Mouse (Mus musculus): Measurements from ENCODE around the gene Fam19a4. TPM values are rescaled to one million over a fixed set of nuclear protein-coding genes. Genes with fewer than 3 reads are reported as not detected.

Gene Fam19a4
- total and polyA plus RNA-seq, 2 experiments from 2014 or later: not detected

GRCm38 (mm10) chr6:97006513-97007094 is 53.6 kb downstream of the Fam19a4 start:
- H3K4me1 ChIP-seq (ENCODE audit: control insufficient read depth, insufficient read depth): no peaks in the 10 kb centered on the region
- H3K9ac ChIP-seq (replicated peaks; ENCODE audit: low read depth, low read length): no peak overlapping the region
- DNase-seq (ENCODE audit: low spot score) (peak; percentile 52), ATAC-seq (ENCODE audit: insufficient read depth, low read depth) (no peak)
- H3K27ac ChIP-seq (ENCODE audit: low read depth): no peak overlapping the region
- 31% methylated on average over 8 of the region's 8 CpGs for WGBS
- TF ChIP-seq CTCF (IDR thresholded peaks at IDR 0.05; ENCODE audit: low read depth) (peak; percentile 92), EP300 (IDR thresholded peaks at IDR 0.05; ENCODE audit: low read depth) (no peak)
- H3K4me3 ChIP-seq (ENCODE audit: low read depth, low read length): no peak overlapping the region
- H3K4me2 ChIP-seq (ENCODE audit: low read depth, low read length): no peak overlapping the region
- H3K9me3 ChIP-seq (replicated peaks; ENCODE audit: control insufficient read depth, low read length): no peaks in the 10 kb centered on the region
- no peaks in the 10 kb centered on the region for H3K36me3 ChIP-seq (replicated peaks; ENCODE audit: control insufficient read depth, insufficient read depth, low read length)
- H3K27me3 ChIP-seq (ENCODE audit: control insufficient read depth, insufficient read depth, low read length): 0 out of 2 replicates have a peak, but pooled peaks cover 9% of the 10 kb centered on the region

GRCm38 (mm10) chr6:97005038-97005437 is 55.2 kb downstream of the Fam19a4 start:
- no peak overlapping the region for H3K9ac ChIP-seq (replicated peaks; ENCODE audit: low read depth, low read length)
- TF ChIP-seq CTCF (IDR thresholded peaks at IDR 0.05; ENCODE audit: low read depth): peak; percentile 75
- no peak for TF ChIP-seq EP300 (IDR thresholded peaks at IDR 0.05; ENCODE audit: low read depth)
- H3K4me2 ChIP-seq (ENCODE audit: low read depth, low read length): peak overlapping the region; percentile 18; the same call in 1 of the 2 replicates
- no peak for ATAC-seq (ENCODE audit: insufficient read depth, low read depth)
- H3K27me3 ChIP-seq (ENCODE audit: control insufficient read depth, insufficient read depth, low read length): 0 out of 2 replicates have a peak, but pooled peaks cover 9% of the 10 kb centered on the region
- 12% methylated on average over 11 of the region's 11 CpGs for WGBS
- H3K4me1 ChIP-seq (ENCODE audit: control insufficient read depth, insufficient read depth): no peaks in the 10 kb centered on the region
- H3K4me3 ChIP-seq (ENCODE audit: low read depth, low read length): no peak overlapping the region
- no peak for DNase-seq (ENCODE audit: low spot score)
- no peaks in the 10 kb centered on the region for H3K9me3 ChIP-seq (replicated peaks; ENCODE audit: control insufficient read depth, low read length)
- H3K27ac ChIP-seq (ENCODE audit: low read depth): no peak overlapping the region
- no peaks in the 10 kb centered on the region for H3K36me3 ChIP-seq (replicated peaks; ENCODE audit: control insufficient read depth, insufficient read depth, low read length)

- ATAC-seq (ENCODE audit: insufficient read depth, low read depth): no peak
- H3K4me1 ChIP-seq (ENCODE audit: control insufficient read depth, insufficient read depth): no peaks in the 10 kb centered on the region
- 80% methylated on average over 7 of the region's 7 CpGs for WGBS
These were observed 64.6 kb downstream of the Fam19a4 start for GRCm38 (mm10) chr6:96995556-96996159.

GRCm38 (mm10) chr6:96991741-96992140 is 68.5 kb downstream of the Fam19a4 start:
- no peak overlapping the region for H3K27ac ChIP-seq (ENCODE audit: low read depth)
- H3K4me1 ChIP-seq (ENCODE audit: control insufficient read depth, insufficient read depth): no peaks in the 10 kb centered on the region
- ATAC-seq (ENCODE audit: insufficient read depth, low read depth) (no peak), DNase-seq (ENCODE audit: low spot score) (no peak)
- WGBS: 75% methylated on average over 1 of the region's 1 CpGs
- no peaks in the 10 kb centered on the region for H3K36me3 ChIP-seq (replicated peaks; ENCODE audit: control insufficient read depth, insufficient read depth, low read length)
- H3K4me2 ChIP-seq (ENCODE audit: low read depth, low read length): no peak overlapping the region
- H3K9me3 ChIP-seq (replicated peaks; ENCODE audit: control insufficient read depth, low read length): no peaks in the 10 kb centered on the region
- H3K4me3 ChIP-seq (ENCODE audit: low read depth, low read length): no peak overlapping the region
- H3K27me3 ChIP-seq (ENCODE audit: control insufficient read depth, insufficient read depth, low read length): no peaks in the 10 kb centered on the region
- no peak overlapping the region for H3K9ac ChIP-seq (replicated peaks; ENCODE audit: low read depth, low read length)
- TF ChIP-seq EP300 (IDR thresholded peaks at IDR 0.05; ENCODE audit: low read depth): no peak
- no peak for TF ChIP-seq CTCF (IDR thresholded peaks at IDR 0.05; ENCODE audit: low read depth)

More at GRCm38 (mm10) chr6:96995556-96996159, 64.6 kb downstream of the Fam19a4 start:
- TF ChIP-seq CTCF (IDR thresholded peaks at IDR 0.05; ENCODE audit: low read depth) (no peak), EP300 (IDR thresholded peaks at IDR 0.05; ENCODE audit: low read depth) (no peak)
- Histone ChIP-seq H3K36me3 (replicated peaks; ENCODE audit: control insufficient read depth, insufficient read depth, low read length) (no peaks in the 10 kb centered on the region), H3K4me3 (ENCODE audit: low read depth, low read length) (no peak overlapping the region), H3K9me3 (replicated peaks; ENCODE audit: control insufficient read depth, low read length) (no peaks in the 10 kb centered on the region), H3K4me2 (ENCODE audit: low read depth, low read length) (no peak overlapping the region), H3K9ac (replicated peaks; ENCODE audit: low read depth, low read length) (no peak overlapping the region), H3K27ac (ENCODE audit: low read depth) (no peak overlapping the region), H3K27me3 (ENCODE audit: control insufficient read depth, insufficient read depth, low read length) (no peaks in the 10 kb centered on the region)
- no peak for DNase-seq (ENCODE audit: low spot score)

GRCm38 (mm10) chr6:96977537-96977936 is 82.7 kb downstream of the Fam19a4 start:
- H3K36me3 ChIP-seq (replicated peaks; ENCODE audit: control insufficient read depth, insufficient read depth, low read length): no peaks in the 10 kb centered on the region
- 83% methylated on average over 1 of the region's 1 CpGs for WGBS
- H3K9ac ChIP-seq (replicated peaks; ENCODE audit: low read depth, low read length): no peak overlapping the region
- H3K4me1 ChIP-seq (ENCODE audit: control insufficient read depth, insufficient read depth): no peaks in the 10 kb centered on the region
- no peak overlapping the region for H3K4me3 ChIP-seq (ENCODE audit: low read depth, low read length)
- TF ChIP-seq EP300 (IDR thresholded peaks at IDR 0.05; ENCODE audit: low read depth) (no peak), CTCF (IDR thresholded peaks at IDR 0.05; ENCODE audit: low read depth) (no peak)
- H3K27ac ChIP-seq (ENCODE audit: low read depth): no peak overlapping the region
- ATAC-seq (ENCODE audit: insufficient read depth, low read depth) (no peak), DNase-seq (ENCODE audit: low spot score) (no peak)
- no peak overlapping the region for H3K4me2 ChIP-seq (ENCODE audit: low read depth, low read length)
- H3K27me3 ChIP-seq (ENCODE audit: control insufficient read depth, insufficient read depth, low read length): no peaks in the 10 kb centered on the region
- H3K9me3 ChIP-seq (replicated peaks; ENCODE audit: control insufficient read depth, low read length): no peaks in the 10 kb centered on the region

Data from heart, postnatal 0 days (tissue).